Mouse (Mus musculus): ENCODE results near the gene Emcn. TPM values are rescaled to one million over a fixed set of nuclear protein-coding genes. Genes with fewer than 3 reads are reported as not detected.

The Emcn gene
- total and polyA plus RNA-seq, 3 experiments = not detected

- H3K4me1 ChIP-seq (ENCODE audit: control insufficient read depth in 1 of 2, insufficient read depth in 2 of 2) = no peaks in the 10 kb centered on the region
- no peak overlapping the region for H3K4me3 ChIP-seq (replicated peaks in 1 of 3; ENCODE audit: low read depth in 2 of 3, low read length in 2 of 3, poor library complexity in 1 of 3)
- no peak overlapping the region for H3K9ac ChIP-seq (ENCODE audit: insufficient read depth, low read depth)
- in situ Hi-C loops (cut with MboI; ENCODE audit: low pct_ligation_motif_present, low pct_unique_long_range_greater_than_20kb, low sequenced_read_pairs) (no loop called here), dilution Hi-C loops (cut with MboI; ENCODE audit: extremely low pct_ligation_motif_present, extremely low pct_unique_long_range_greater_than_20kb, low sequenced_read_pairs) (no loop called here)
- no peaks in the 10 kb centered on the region for H3K27me3 ChIP-seq (replicated peaks)
- H3K79me2 ChIP-seq (replicated peaks; ENCODE audit: control insufficient read depth, extremely low read depth, insufficient read depth, poor library complexity, severe bottlenecking) = no peaks in the 10 kb centered on the region
- H3K9me3 ChIP-seq (replicated peaks; ENCODE audit: low read length) = no peaks in the 10 kb centered on the region
- no peak for DNase-seq (ENCODE audit: extremely low read depth)
- H3K36me3 ChIP-seq (replicated peaks in 1 of 2; ENCODE audit: control insufficient read depth in 1 of 2, insufficient read depth in 1 of 2, low read length in 1 of 2) = no peaks in the 10 kb centered on the region
- H3K4me2 ChIP-seq (ENCODE audit: insufficient read depth, low read depth, poor library complexity, severe bottlenecking) = no peak overlapping the region
- TF ChIP-seq IRF4 (IDR thresholded peaks at IDR 0.05; ENCODE audit: low read depth, low read length) (no peak), POLR2A (IDR thresholded peaks at IDR 0.05; ENCODE audit: low read depth, low read length) (no peak), TBP (conservative IDR thresholded peaks at IDR 0.05; ENCODE audit: low read depth, low read length) (no peak), MXI1 (IDR thresholded peaks at IDR 0.05; ENCODE audit: low read depth, low read length) (no peak)
- no peak overlapping the region for H3K27ac ChIP-seq (ENCODE audit: insufficient read depth, low read depth)
These were observed 38.1 kb upstream of the Emcn start for GRCm38 (mm10) chr3:137302804-137303203.

GRCm38 (mm10) chr3:137309959-137310358 lies 30.9 kb upstream of the Emcn start:
- dilution Hi-C loops (cut with MboI; ENCODE audit: extremely low pct_ligation_motif_present, extremely low pct_unique_long_range_greater_than_20kb, low sequenced_read_pairs) (no loop called here), in situ Hi-C loops (cut with MboI; ENCODE audit: low pct_ligation_motif_present, low pct_unique_long_range_greater_than_20kb, low sequenced_read_pairs) (no loop called here)
- Histone ChIP-seq H3K4me3 (replicated peaks in 1 of 3; ENCODE audit: low read depth in 2 of 3, low read length in 2 of 3, poor library complexity in 1 of 3) (no peak overlapping the region), H3K9ac (ENCODE audit: insufficient read depth, low read depth) (no peak overlapping the region), H3K9me3 (replicated peaks; ENCODE audit: low read length) (no peaks in the 10 kb centered on the region), H3K36me3 (replicated peaks in 1 of 2; ENCODE audit: control insufficient read depth in 1 of 2, insufficient read depth in 1 of 2, low read length in 1 of 2) (no peaks in the 10 kb centered on the region), H3K27ac (ENCODE audit: insufficient read depth, low read depth) (no peak overlapping the region), H3K4me2 (ENCODE audit: insufficient read depth, low read depth, poor library complexity, severe bottlenecking) (no peak overlapping the region), H3K27me3 (replicated peaks) (no peaks in the 10 kb centered on the region), H3K79me2 (replicated peaks; ENCODE audit: control insufficient read depth, extremely low read depth, insufficient read depth, poor library complexity, severe bottlenecking) (no peaks in the 10 kb centered on the region), H3K4me1 (ENCODE audit: control insufficient read depth in 1 of 2, insufficient read depth in 2 of 2) (peaks cover 2 to 7% of the 10 kb centered on the region in 2 experiments; a peak in 2 of 4 replicates)
- no peak for DNase-seq (ENCODE audit: extremely low read depth)
- TF ChIP-seq MEF2A (IDR thresholded peaks at IDR 0.05; ENCODE audit: borderline replicate concordance, low read depth, low read length) (no peak), RCOR1 (conservative IDR thresholded peaks at IDR 0.05; ENCODE audit: low read depth, low read length) (no peak), GABPA (IDR thresholded peaks at IDR 0.05; ENCODE audit: insufficient replicate concordance, low read depth, low read length) (no peak), SMC3 (IDR thresholded peaks at IDR 0.05; ENCODE audit: low read depth, low read length) (no peak), NELFE (IDR thresholded peaks at IDR 0.05; ENCODE audit: low read depth, low read length) (no peak), E2F4 (IDR thresholded peaks at IDR 0.05; ENCODE audit: insufficient replicate concordance, low read depth, low read length) (no peak), BHLHE40 (IDR thresholded peaks at IDR 0.05; ENCODE audit: low read depth, low read length) (no peak), MYC (IDR thresholded peaks at IDR 0.05; ENCODE audit: low read depth, low read length) (no peak), CHD1 (IDR thresholded peaks at IDR 0.05; ENCODE audit: low read depth, low read length) (no peak), MXI1 (IDR thresholded peaks at IDR 0.05; ENCODE audit: low read depth, low read length) (no peak), TBP (conservative IDR thresholded peaks at IDR 0.05; ENCODE audit: low read depth, low read length) (no peak), HCFC1 (IDR thresholded peaks at IDR 0.05; ENCODE audit: low read depth, low read length) (no peak), ZMIZ1 (IDR thresholded peaks at IDR 0.05; ENCODE audit: low read depth, low read length) (no peak), PAX5 (IDR thresholded peaks at IDR 0.05; ENCODE audit: low read length) (no peak), ETS1 (conservative IDR thresholded peaks at IDR 0.05; ENCODE audit: low read depth, low read length) (no peak), USF2 (conservative IDR thresholded peaks at IDR 0.05; ENCODE audit: low read depth, low read length) (no peak)
